Mouse (Mus musculus): ENCODE measurements around the gene Il4ra.

Gene Il4ra

GRCm38 (mm10) chr7:125551766-125552709 is at the start of gene Il4ra:
TSS of gene Il4ra (plus strand) at chr7:125552120.
- DNase-seq: peak; percentile 96

GRCm38 (mm10) chr7:125503374-125504092 is 48.4 kb upstream of the Il4ra start:
- DNase-seq: no peak

GRCm38 (mm10) chr7:125504618-125505017 is 47.3 kb upstream of the Il4ra start:
- no peak for DNase-seq

- no peak for DNase-seq
These were observed 46.4 kb upstream of the Il4ra start for GRCm38 (mm10) chr7:125505568-125505967.

GRCm38 (mm10) chr7:125507279-125507678 is 44.6 kb upstream of the Il4ra start:
- no peak for DNase-seq

GRCm38 (mm10) chr7:125511432-125511831 is 40.5 kb upstream of the Il4ra start:
- DNase-seq: no peak

GRCm38 (mm10) chr7:125511852-125512251 is 40.1 kb upstream of the Il4ra start:
- DNase-seq: no peak

- peak; percentile 46 for DNase-seq
These were observed 36.7 kb upstream of the Il4ra start for GRCm38 (mm10) chr7:125515081-125515853.

- DNase-seq: no peak
These were observed 35.2 kb upstream of the Il4ra start for GRCm38 (mm10) chr7:125516723-125517122.

- DNase-seq: no peak
These were observed 34.5 kb upstream of the Il4ra start for GRCm38 (mm10) chr7:125517470-125517869.

- DNase-seq: no peak
These were observed 32.2 kb upstream of the Il4ra start for GRCm38 (mm10) chr7:125519715-125520114.

- DNase-seq: no peak
These were observed 28.9 kb upstream of the Il4ra start for GRCm38 (mm10) chr7:125523051-125523450.

GRCm38 (mm10) chr7:125527186-125527585 is 24.7 kb upstream of the Il4ra start:
- no peak for DNase-seq

- DNase-seq: no peak
These were observed 23.9 kb upstream of the Il4ra start for GRCm38 (mm10) chr7:125527901-125528580.

GRCm38 (mm10) chr7:125539351-125539750 is 12.6 kb upstream of the Il4ra start:
- DNase-seq: no peak

- DNase-seq: no peak
These were observed 10.9 kb upstream of the Il4ra start for GRCm38 (mm10) chr7:125541026-125541425.

- no peak for DNase-seq
These were observed 10.1 kb upstream of the Il4ra start for GRCm38 (mm10) chr7:125541821-125542220.

- no peak for DNase-seq
These were observed 9.4 kb upstream of the Il4ra start for GRCm38 (mm10) chr7:125542335-125543050.

GRCm38 (mm10) chr7:125543497-125543896 is 8.4 kb upstream of the Il4ra start:
- DNase-seq: no peak

GRCm38 (mm10) chr7:125545331-125545730 is 6.6 kb upstream of the Il4ra start:
- no peak for DNase-seq

- DNase-seq: no peak
These were observed 5.2 kb upstream of the Il4ra start for GRCm38 (mm10) chr7:125546727-125547126.

- no peak for DNase-seq
These were observed 2.0 kb upstream of the Il4ra start for GRCm38 (mm10) chr7:125549916-125550315.

All from lung, postnatal 10 days (tissue).